Mouse (Mus musculus) CD4-positive naive resting alpha-beta T cell, adult 57 days (primary cell): Measurements from ENCODE around the gene Zdhhc3. TPM values are rescaled to one million over a fixed set of nuclear protein-coding genes. Genes with fewer than 3 reads are reported as not detected.

Source experiments
- total RNA-seq: library from RNA; stranded (reverse); gene quantifications from one replicate; pipeline ENCODE4 v1.2.4, GENCODE M21; 2023

Gene Zdhhc3
- 51.1 TPM for total RNA-seq

GRCm38 (mm10) chr9:123112805-123113521 lies at the start of gene Zdhhc3, which contains the start of gene Exosc7:
Gene Zdhhc3, minus strand, starts transcription at chr9:123113205.
Gene Exosc7, plus strand, starts transcription at chr9:123113215.

DNA sequence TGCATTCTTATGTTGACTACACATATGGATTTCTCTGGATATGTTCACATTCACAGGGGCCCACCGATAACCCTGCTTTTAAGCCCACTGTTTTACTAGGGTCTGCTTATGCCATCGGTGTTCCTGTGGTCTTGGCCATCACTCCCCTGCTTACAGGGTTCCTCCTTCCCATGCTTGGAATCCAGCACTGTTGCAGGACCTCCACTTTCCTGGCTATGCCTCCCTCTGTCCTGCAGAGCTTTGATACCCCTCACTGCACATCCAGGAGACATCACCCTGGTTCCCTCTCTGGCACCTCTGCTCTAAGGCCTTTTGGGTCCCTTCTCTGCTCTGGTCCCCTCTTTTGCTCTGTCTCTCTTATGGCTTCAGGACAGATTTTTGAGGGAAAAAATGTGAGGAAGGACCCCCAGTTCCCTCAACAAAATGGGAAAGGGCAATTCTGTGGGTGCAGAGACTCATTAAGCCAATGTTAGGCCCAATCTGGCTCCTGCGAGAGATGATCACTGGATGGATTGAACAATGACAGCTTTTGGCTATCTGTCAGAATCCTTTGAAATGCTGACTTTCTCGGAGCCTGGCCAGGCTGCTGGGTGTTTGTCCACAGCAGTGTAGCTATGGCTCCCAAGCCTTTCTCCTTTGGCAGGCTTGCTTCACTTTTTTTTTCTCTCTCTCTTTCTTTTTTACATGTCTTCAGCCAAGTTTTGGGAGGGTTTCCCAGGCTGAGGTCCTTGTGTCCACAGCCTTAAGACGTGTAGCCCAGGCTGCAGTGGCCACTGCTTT lies 37.4 kb upstream of the Zdhhc3 start, which contains the start of gene Clec3b:
Clec3b (plus strand) TSS at position 706 of the 780 bp plus-strand sequence.

DNA sequence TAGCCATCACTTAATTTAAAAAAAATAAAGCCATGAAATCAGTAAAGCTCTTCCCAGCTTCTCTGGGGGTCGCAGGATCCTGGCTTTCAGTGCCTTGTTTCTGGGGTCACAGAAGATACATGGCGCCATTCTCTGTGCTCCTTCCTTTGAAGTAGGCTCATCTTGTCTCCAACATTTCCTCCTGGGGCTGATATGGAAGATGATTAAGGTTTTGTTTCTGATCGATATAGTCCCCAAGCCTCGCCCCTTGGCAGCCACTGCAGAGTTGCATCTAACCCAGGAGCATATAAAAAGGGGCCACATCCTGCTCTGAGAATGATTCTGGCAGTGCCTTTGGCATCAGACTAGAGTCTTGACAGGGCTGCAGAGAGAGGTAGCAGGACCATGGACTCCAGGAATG lies 78.6 kb downstream of the Zdhhc3 start, which contains the start of gene Tgm4:
Tgm4 (plus strand) TSS at position 301 of the 400 bp plus-strand sequence.

DNA sequence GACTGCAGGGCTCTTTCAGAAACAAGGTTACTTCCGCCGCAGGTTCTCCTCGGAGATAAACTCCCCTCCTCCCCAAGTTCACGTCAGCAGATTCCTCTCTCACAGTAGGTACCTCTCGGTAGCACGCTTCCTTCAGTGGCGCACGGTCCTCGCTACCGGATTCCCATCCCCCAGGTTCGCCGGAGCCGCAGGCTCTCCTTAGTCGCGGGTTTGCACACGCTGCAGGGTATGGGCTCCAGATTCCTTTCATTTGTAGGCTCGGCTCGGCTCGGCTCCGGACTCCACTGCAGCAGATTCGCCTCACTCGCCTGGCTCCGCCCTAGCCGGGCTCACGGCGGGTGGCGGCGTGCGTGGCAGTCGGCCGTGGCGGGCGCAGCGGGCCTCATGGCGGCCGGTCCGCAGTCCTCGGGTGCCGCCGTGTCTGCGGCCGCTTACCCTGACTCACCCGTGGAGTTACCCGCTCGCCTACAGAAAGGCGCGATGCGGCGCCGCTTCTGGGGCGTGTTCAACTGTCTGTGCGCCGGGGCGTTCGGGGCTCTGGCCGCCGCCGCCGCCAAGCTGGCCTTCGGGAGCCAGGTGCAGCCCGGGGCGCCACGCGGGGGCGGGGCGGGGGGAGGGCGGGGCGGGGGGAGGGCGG lies 91.9 kb downstream of the Zdhhc3 start, which contains the start of gene Tmem42:
Tmem42 (plus strand) TSS at position 332 of the 637 bp plus-strand sequence.

Other genes with a start within 250 kb of the Zdhhc3 start
- 114 TPM for gene Zfp445, start 247.2 kb downstream of the Zdhhc3 start, total RNA-seq
- gene Zkscan7, start 227.5 kb downstream of the Zdhhc3 start, total RNA-seq, result 4.0 TPM
- not detected for gene Zfp105, start 190.1 kb downstream of the Zdhhc3 start, total RNA-seq
- 30.9 TPM for gene 1110059G10Rik, start 162.2 kb downstream of the Zdhhc3 start, total RNA-seq
- gene Kif15, start 162.2 kb downstream of the Zdhhc3 start, total RNA-seq, result 2.2 TPM
- 30.4 TPM for gene Tmem42, start 91.9 kb downstream of the Zdhhc3 start, total RNA-seq
- 2.0 TPM for gene Tgm4, start 78.5 kb downstream of the Zdhhc3 start, total RNA-seq
- gene Exosc7, start within 50 bp of the Zdhhc3 start, total RNA-seq, result 50.7 TPM
- gene Clec3b, start 37.7 kb upstream of the Zdhhc3 start, total RNA-seq, result 2.0 TPM
- 0.41 TPM for gene Cdcp1, start 102.8 kb upstream of the Zdhhc3 start, total RNA-seq
- gene Tmem158, start 147.6 kb upstream of the Zdhhc3 start, total RNA-seq, result 0.89 TPM